Mouse (Mus musculus): ENCODE results near the gene Rps21.
"Not testable (repeated sequence)": the region's sequence is repeated elsewhere in the genome, so short reads cannot be mapped to it uniquely, and the experiment has no call there.

The Rps21 gene

DNA sequence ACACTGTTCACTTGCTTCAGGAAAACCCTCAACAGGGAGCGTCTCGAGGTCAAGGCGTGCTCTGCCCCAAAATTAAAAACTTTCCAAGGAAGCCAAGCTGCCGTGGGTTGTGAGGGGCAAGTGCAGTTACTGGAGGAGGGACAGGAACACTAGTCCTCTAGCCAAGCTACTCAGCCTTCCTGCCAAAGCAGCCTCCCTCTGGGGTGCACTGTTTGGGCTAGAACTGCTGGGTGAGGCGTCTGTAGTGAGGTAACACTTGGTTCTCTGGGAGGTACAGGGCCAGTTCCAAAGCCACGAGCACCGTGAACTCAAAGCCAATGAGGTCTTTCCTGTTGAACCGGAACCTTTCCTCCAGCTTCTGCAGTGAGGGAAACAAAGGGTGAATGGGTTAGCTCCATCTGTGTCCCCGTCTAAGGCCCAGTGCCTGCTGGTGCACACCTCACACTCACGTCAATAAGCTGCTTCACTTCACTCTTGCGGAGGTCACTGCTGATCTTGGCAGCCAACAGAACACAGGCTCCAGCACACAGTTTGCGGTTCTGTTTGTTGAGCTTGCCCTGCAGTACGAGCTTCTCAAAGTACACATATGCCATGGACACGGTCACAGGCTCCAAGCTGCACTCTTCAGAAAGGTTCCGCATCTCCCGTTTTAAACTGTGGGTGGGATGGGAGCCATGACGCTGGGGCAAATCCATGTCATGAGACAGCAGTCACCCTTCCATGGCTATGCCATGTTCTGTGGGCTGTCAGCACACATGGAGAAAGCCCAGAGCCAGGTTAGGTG is 2.8 kb downstream of the Rps21 start:
- not testable (repeated sequence) for DNase-seq

DNA sequence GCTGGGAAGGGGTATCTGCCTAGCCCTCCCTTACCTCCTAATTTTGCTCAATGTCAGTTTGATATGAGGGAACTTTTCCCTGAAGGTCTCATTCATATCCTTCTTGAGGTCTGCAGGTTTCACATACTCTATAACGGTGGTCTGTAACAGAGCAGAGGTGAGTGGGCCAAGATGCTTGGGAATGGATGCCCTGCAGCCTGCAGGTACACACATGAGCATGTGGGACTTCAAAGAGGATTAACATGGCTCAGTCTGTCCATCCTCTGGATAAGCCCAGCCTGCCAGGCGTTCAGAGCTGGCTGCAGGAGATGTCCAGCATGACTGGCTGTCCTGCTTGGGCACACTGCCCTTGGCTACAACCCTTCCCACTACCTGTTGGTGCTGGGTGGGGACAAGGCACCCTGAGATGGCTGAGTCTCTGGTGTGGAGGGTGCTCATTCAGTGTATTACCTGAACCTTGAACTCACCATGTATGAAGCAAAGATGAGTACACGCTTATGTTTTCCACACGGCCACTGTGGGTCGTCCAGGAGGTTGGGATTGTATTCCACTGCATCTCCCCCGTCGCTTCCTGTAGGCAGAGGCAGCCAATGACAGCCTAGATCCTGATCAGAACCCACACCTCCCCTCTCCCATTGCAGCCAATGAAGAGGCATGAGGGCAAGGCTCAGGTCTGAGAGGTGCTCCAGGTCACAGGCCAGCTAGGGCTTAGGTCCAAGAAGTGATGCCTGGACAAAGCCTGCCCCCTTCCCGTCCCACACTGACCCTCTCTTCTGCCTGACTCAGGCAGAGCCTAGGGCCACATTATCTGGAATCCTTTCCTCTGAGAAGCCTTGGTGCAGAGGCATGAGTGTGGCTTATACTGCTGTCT is 3.7 kb downstream of the Rps21 start:
- no peak for DNase-seq

- no peak for DNase-seq
These were observed 4.7 kb downstream of the Rps21 start for GRCm38 (mm10) chr2:180261901-180262300.

DNA sequence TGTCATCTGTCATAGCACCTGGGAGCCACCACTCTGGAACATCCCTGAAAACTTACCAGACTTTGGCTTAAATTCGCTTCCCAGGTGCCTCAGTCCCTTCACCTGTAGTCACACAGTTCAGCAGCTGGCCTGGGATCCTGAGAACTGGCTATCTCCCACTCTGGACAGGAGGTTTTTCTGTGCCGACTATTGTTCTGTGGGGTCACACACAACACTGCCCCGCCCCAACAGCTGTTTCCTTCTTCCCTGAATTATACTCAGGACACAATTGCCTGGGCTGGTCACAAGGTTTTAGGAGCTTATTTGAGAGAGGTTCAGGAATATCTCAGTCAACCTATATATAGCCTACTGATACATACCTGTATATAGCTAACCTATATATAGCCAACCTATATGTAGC is 5.3 kb downstream of the Rps21 start:
- peak in 1 of 2 experiments; percentile 50 for DNase-seq

DNA sequence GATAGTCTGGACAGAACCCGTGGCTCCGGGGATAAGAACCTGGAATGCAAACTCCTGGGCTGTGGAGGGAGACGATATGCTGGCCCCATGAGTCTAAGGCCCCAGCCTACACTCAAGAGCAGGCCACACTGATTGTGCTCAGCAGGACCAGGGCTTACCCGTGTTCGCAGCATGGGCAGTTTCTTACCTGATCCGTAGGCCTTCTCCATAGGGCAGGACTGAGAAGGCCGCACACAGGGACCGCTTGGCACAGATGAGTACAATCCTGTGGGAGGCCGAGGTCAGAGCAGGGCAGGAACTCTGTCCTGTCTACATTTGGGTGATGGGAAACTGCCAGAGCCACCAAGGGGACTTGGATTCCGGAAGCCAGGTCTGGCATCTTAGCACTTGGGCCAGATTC is 5.7 kb downstream of the Rps21 start:
- no peak for DNase-seq

- DNase-seq = no peak
These were observed 10.8 kb downstream of the Rps21 start for GRCm38 (mm10) chr2:180267955-180268354.

DNA sequence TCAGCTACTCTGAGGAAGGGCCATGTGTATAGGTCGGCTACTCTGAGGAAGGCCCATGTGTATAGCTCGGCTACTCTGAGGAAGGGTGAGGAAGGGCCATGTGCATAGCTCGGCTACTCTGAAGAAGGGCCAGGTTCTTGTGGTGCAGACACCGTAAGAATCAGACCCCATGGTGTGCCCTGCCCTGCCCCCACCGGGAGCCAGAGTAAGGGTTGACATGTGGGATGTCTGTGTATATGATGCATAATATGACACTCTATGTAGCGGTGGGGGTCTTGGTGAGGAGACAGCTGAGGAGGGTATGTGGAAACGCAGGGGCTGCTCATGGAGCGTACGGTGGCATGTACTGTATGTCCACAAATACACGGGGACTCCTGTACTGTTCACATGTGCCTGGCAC is 12.2 kb downstream of the Rps21 start:
- DNase-seq = no peak

DNA sequence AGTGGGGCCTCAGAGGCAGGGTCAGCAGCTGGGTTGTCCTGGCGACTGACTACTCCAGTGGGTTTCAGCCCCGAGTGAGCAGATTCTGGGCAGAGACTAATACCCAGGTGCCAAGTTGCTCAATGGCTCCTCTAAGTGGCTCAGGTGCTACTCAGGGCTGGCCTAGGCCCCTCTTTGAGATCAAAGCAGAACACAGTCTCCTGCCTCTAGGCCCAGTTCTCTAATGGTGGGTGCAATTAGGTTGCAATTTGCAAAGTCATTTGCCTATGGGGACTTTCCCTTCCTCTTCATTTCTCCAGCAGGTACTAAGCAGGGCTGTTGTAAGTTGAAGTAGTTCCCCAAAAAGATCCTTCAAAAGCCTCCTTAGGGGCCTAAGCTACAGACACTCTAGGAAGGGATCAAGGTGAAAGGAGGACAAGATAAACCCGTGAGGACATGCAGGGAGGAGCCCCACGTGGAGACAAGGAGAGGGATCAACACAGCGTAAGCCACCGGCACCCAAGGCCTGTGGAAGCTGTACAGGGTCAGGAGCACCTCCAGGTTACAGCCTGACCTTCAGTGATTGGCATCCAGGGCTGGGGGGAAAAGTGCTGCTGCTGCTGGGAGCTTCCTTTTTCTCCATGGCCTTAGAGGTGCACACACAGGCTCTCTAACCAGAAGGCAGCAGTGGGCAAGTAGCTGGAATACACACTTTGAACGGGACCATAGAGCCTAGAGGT is 13.5 kb downstream of the Rps21 start:
- DNase-seq = no peak

GRCm38 (mm10) chr2:180271804-180272395 is 14.7 kb downstream of the Rps21 start:
- DNase-seq = no peak

DNA sequence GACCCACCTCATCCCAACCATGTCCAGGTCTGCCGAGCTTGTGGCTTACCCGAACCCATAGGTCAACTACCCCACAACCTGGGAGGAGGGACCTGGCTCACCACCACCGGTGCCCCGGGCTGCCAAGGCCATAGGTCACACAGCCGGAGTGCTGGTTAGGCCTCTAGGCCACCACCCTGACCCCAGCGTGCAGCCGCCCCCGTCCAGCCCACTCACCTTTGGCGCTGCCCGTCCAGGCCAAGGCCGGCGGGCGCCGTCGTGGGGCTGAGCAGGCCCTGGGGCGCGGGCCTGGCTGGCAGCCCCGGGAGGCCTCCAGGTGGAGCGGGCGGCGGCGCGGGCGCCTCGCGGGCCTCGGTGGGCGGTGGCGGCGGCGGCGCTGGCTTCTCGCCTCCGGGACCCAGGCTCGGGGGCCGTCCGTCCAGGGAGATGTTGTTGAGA is 15.7 kb downstream of the Rps21 start:
- DNase-seq = no peak

- peak; percentile 93 to 97 for DNase-seq
These were observed 16.4 kb downstream of the Rps21 start, which contains the start of gene Cables2 for GRCm38 (mm10) chr2:180273394-180274244. TSS of gene Cables2 (minus strand) at chr2:180273496.

DNA sequence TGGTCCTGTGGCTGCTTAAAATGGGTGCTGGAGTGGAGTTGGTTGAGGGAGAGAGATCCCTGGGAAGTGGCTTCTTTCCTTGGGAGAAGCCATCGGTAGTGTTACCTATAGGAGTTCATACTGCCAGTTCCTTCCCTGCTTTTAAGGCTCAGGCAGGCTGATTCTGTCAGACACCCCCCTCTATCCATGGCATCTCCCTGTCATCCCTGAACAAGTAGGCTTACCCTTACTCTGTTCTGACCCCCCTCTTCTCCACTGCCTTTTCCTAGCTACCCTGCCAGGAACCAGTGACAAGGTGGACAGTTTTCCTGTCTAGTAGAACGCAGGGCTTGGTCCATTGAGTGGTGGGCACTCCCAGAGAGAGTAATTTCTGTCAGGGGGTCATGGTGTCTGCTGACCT is 17.3 kb downstream of the Rps21 start:
- no peak for DNase-seq

- DNase-seq = peak; percentile 92
These were observed 18.7 kb downstream of the Rps21 start for GRCm38 (mm10) chr2:180275836-180276235.

- no peak for DNase-seq
These were observed 19.2 kb downstream of the Rps21 start for GRCm38 (mm10) chr2:180276385-180276784.

- DNase-seq = peak in 1 of 2 experiments; percentile 22
These were observed 19.7 kb downstream of the Rps21 start for GRCm38 (mm10) chr2:180276851-180277259.

- DNase-seq = peak in 1 of 2 experiments; percentile 13
These were observed 20.7 kb downstream of the Rps21 start for GRCm38 (mm10) chr2:180277773-180278320.

DNA sequence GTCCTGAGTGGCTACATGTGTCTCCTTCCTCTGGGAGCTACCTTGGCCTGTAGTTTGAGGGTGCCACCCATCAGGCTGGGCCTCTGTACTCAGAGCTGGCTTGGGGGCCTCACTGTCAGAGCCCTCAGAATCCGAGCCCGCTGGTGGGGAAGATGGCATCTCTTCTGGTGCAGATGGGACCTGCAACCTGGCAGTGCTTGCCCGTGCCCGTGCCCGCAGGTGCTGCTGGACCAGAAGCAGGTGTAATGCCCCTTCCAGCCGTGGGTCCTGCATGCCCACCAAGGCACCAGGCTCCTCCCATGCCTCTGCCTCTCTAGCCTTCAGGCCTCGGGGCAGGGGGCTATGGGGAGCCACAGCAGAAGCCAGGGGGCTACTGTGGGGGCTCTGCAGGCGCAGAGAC is 22.1 kb downstream of the Rps21 start:
- DNase-seq = no peak

GRCm38 (mm10) chr2:180288966-180289365 is 31.8 kb downstream of the Rps21 start:
- DNase-seq = peak in 1 of 2 experiments; percentile 17

DNA sequence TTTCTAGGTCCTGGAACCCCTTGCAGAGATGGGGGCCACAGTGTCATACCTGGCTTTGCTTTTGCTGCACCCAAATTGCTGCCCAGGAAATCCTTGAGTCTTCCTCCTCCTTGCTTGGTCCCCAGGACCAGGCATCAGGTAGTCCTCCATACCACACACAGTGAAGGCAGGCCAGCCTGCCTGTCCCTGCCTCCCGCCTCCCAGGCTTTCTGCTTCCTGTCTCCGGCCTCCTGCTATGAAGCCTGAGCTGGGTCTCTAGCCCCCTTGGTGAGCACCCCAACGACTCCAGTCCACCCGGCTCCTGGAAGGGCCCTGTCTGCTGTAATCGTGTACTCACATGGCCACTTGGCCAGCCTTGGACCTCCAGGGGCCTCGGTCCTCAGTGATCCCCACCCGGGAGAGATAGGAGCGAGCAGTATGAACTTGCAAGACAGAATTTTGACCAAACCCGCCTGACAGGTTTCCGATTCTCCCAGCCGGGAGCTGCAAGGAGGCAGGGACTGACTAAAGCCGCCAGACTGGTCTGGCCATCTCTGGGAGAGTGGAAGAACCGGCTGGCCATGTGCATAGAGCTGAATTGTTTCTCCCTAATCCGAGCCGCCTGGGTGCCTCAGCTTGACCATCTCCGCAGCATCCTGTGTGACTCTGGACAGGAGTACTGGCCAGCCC is 32.4 kb downstream of the Rps21 start, which contains the start of gene Rbbp8nl:
Gene Rbbp8nl, minus strand, starts transcription at position 440 of the 669 bp plus-strand sequence.
- DNase-seq = peak; percentile 70 to 78

DNA sequence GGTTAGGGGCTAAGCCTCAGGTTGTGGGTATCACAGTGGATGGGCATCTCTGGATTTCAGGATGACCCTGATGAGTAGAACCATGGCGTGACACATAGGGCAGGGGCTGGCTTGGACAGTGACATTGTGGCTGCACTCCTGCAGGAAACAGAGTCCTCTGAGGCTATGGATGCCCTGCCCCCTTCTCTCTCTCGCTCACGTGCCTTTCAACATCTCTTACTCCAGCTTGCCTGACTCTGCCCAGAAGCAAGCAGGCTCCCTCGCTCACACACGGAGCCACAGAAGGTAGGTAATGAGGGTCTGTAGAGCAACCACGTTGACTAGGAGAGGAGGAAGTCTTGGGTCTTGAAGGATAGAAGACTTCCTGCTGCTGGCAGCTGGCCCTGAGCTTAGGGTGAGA is 33.3 kb downstream of the Rps21 start:
- DNase-seq = no peak

- no peak for DNase-seq
These were observed 34.4 kb downstream of the Rps21 start for GRCm38 (mm10) chr2:180291566-180291965.
